Mouse (Mus musculus) ES-Bruce4 (cell line): ENCODE measurements at regions not wholly inside any gene's neighbourhood (a gene's known extent, or its start where the extent isn't known, plus 50 kb on each side); places are given as distances from the start of the nearest gene placed in this dataset.

Source experiments
- H3K27ac ChIP-seq: 2 replicates; pipeline ENCODE4 v1.5.1; 2012; ENCODE audit warnings: low read length, inconsistent platforms; ENCODE audit not compliant: insufficient read depth
- H3K27me3 ChIP-seq: 2 replicates; pipeline ENCODE4 v1.6.1; 2012; ENCODE audit warnings: mild to moderate bottlenecking, low read length, inconsistent platforms; ENCODE audit not compliant: control insufficient read depth, poor library complexity, insufficient read depth, severe bottlenecking
- H3K36me3 ChIP-seq: 2 replicates; pipeline ENCODE4 v1.6.1; 2012; ENCODE audit warnings: inconsistent platforms, mild to moderate bottlenecking, low read length, moderate library complexity; ENCODE audit not compliant: control insufficient read depth, poor library complexity, insufficient read depth, severe bottlenecking
- H3K4me1 ChIP-seq: one replicate; pipeline ENCODE4 v1.8.1; 2011; ENCODE audit warnings: low read length; ENCODE audit not compliant: control insufficient read depth, insufficient read depth
- H3K4me3 ChIP-seq: 2 replicates; pipeline ENCODE4 v1.5.1; 2011; ENCODE audit warnings: low read depth, mild to moderate bottlenecking, low read length
- H3K9ac ChIP-seq: 2 replicates; pipeline ENCODE4 v1.6.1; 2012; ENCODE audit warnings: low read depth, mild to moderate bottlenecking, inconsistent platforms; ENCODE audit not compliant: poor library complexity, severe bottlenecking
- H3K9me3 ChIP-seq: replicated peaks from 2 replicates; pipeline ENCODE4 v1.6.1; 2012; ENCODE audit warnings: mild to moderate bottlenecking, low read length, inconsistent platforms; ENCODE audit not compliant: control insufficient read depth, poor library complexity, insufficient read depth, severe bottlenecking
- CTCF ChIP-seq: IDR thresholded peaks from one replicate; pipeline ENCODE4 v1.8.1; 2011; ENCODE audit warnings: low read depth, low read length
- EP300 ChIP-seq: IDR thresholded peaks from 2 replicates; pipeline ENCODE4 v1.6.1; 2011; ENCODE audit warnings: low read depth, low read length; ENCODE audit not compliant: insufficient read depth
- POLR2A ChIP-seq: IDR thresholded peaks from one replicate; pipeline ENCODE4 v1.8.1; 2011; ENCODE audit warnings: low read length; ENCODE audit not compliant: insufficient read depth

GRCm38 (mm10) chrX:142605088-142605487, 76.1 kb upstream of the Tmem164 start:
- Histone ChIP-seq H3K9me3 (no peaks in the 10 kb centered on the region), H3K4me1 (no peaks in the 10 kb centered on the region), H3K9ac (no peak overlapping the region), H3K27ac (no peak overlapping the region), H3K27me3 (no peaks in the 10 kb centered on the region), H3K4me3 (no peak overlapping the region), H3K36me3 (no peaks in the 10 kb centered on the region)
- TF ChIP-seq CTCF (no peak), POLR2A (no peak), EP300 (no peak)

- Histone ChIP-seq H3K9ac (no peak overlapping the region), H3K27ac (no peak overlapping the region), H3K9me3 (no peaks in the 10 kb centered on the region), H3K27me3 (no peaks in the 10 kb centered on the region), H3K4me3 (no peak overlapping the region), H3K4me1 (no peaks in the 10 kb centered on the region), H3K36me3 (no peaks in the 10 kb centered on the region)
- TF ChIP-seq CTCF (no peak), POLR2A (no peak), EP300 (no peak)
Measured at GRCm38 (mm10) chrX:142606595-142607205, 74.5 kb upstream of the Tmem164 start.

DNA sequence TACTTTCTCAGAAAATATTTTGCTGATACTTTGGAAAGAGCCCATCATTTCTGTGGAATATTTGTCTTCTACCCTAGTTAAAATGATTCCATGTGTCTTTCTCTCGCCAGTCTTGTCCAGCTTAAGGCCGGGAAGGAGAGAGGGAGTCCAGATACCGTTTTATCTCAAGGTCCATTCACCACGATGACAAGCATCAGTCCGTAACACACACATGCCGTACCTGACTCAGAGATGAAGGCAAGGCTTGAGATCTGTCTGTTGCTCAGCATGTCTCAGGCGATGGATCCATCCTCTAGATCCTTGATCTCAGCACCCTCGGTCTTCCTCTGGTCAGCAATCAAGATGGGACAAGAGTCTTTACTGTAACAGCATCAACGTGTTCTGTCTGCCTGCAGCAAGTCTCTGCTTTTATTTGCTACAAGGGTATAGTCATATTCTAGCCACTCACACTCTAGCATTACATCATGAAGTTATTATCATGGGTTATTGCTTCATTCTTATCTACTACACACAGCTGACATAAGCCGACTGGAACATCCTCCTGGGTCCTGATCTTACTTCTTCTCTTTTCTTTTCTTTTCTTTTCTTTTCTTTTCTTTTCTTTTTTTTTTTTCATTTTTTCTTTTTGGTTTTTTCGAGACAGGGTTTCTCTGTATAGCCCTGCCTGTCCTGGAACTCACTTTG, 64.9 kb upstream of the Tmem164 start:
- Histone ChIP-seq H3K9me3 (no peaks in the 10 kb centered on the region), H3K27me3 (no peaks in the 10 kb centered on the region), H3K4me1 (no peaks in the 10 kb centered on the region), H3K9ac (no peak overlapping the region), H3K36me3 (no peaks in the 10 kb centered on the region), H3K27ac (no peak overlapping the region), H3K4me3 (no peak overlapping the region)
- TF ChIP-seq EP300 (no peak), POLR2A (no peak), CTCF (no peak)

GRCm38 (mm10) chrX:142618389-142618788, 62.8 kb upstream of the Tmem164 start:
- Histone ChIP-seq H3K9ac (no peak overlapping the region), H3K4me1 (no peaks in the 10 kb centered on the region), H3K36me3 (no peaks in the 10 kb centered on the region), H3K9me3 (no peaks in the 10 kb centered on the region), H3K27ac (no peak overlapping the region), H3K27me3 (no peaks in the 10 kb centered on the region), H3K4me3 (no peak overlapping the region)
- no peak for TF ChIP-seq CTCF
- no peak for TF ChIP-seq POLR2A
- no peak for TF ChIP-seq EP300

DNA sequence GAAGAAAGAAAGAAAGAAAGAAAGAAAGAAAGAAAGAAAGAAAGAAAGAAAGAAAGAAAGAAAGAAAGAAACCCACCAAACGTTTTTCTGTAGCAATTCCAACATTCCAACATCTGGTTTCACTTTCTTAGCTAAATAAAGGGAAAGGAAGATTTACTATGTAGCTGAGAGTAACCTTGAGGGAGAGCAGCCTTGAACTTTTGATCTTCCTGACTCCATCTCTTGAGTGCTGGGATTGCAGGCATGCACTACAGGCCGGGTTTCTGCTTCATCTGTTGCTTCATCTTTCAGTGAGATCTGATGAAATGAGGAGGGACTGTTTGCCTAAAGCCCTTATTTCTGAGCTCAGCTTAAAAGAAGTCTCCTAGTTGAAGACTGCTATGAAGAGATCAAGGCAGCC, 57.8 kb upstream of the Tmem164 start:
- H3K27ac ChIP-seq = no peak overlapping the region
- no peaks in the 10 kb centered on the region for H3K4me1 ChIP-seq
- TF ChIP-seq CTCF (no peak), EP300 (no peak), POLR2A (no peak)
- no peak overlapping the region for H3K4me3 ChIP-seq
- H3K27me3 ChIP-seq = no peaks in the 10 kb centered on the region
- H3K36me3 ChIP-seq = no peaks in the 10 kb centered on the region
- no peak overlapping the region for H3K9ac ChIP-seq
- no peaks in the 10 kb centered on the region for H3K9me3 ChIP-seq

- TF ChIP-seq POLR2A = no peak
- no peak for TF ChIP-seq EP300
- TF ChIP-seq CTCF = no peak
- no peak overlapping the region for H3K4me3 ChIP-seq
- no peaks in the 10 kb centered on the region for H3K36me3 ChIP-seq
- no peak overlapping the region for H3K27ac ChIP-seq
- H3K4me1 ChIP-seq = no peaks in the 10 kb centered on the region
- no peak overlapping the region for H3K9ac ChIP-seq
- no peaks in the 10 kb centered on the region for H3K27me3 ChIP-seq
- no peaks in the 10 kb centered on the region for H3K9me3 ChIP-seq
Measured at GRCm38 (mm10) chrX:142623882-142624281, 57.3 kb upstream of the Tmem164 start.
